Mouse (Mus musculus) forebrain, embryonic 16.5 days (tissue): Measurements from ENCODE around the gene Phex. TPM values are rescaled to one million over a fixed set of nuclear protein-coding genes. Genes with fewer than 3 reads are reported as not detected.

Experiments
- ATAC-seq: fragments of 200-750 bp; cut with Nextera tagmentation; 2 replicates; pipeline ENCODE4 v1.8.0; 2017; ENCODE audit warnings: mild to moderate bottlenecking, moderate library complexity
- H3K27ac ChIP-seq: fragments of 300-500 bp; sonication (generic); 2 replicates; pipeline ENCODE4 v1.5.1; 2014; ENCODE audit warnings: low read length, control low read depth
- H3K27me3 ChIP-seq: fragments of 300-500 bp; sonication (generic); replicated peaks from 2 replicates; pipeline ENCODE4 v1.6.1; 2014; ENCODE audit warnings: low read length; ENCODE audit not compliant: control insufficient read depth, insufficient read depth
- H3K36me3 ChIP-seq: fragments of 300-500 bp; sonication (generic); 2 replicates; pipeline ENCODE4 v1.6.1; 2014; ENCODE audit not compliant: control insufficient read depth, insufficient read depth
- H3K4me1 ChIP-seq: fragments of 300-500 bp; sonication (generic); replicated peaks from 2 replicates; pipeline ENCODE4 v1.6.1; 2014; ENCODE audit warnings: low read length; ENCODE audit not compliant: control insufficient read depth, insufficient read depth
- H3K4me2 ChIP-seq: fragments of 300-500 bp; sonication (generic); 2 replicates; pipeline ENCODE4 v1.6.1; 2014; ENCODE audit warnings: mild to moderate bottlenecking, low read length, control low read depth
- H3K4me3 ChIP-seq: fragments of 300-500 bp; sonication (generic); replicated peaks from 2 replicates; pipeline ENCODE4 v1.5.1; 2014; ENCODE audit warnings: mild to moderate bottlenecking, low read length, control low read depth
- H3K9ac ChIP-seq: fragments of 300-500 bp; sonication (generic); replicated peaks from 2 replicates; pipeline ENCODE4 v1.6.1; 2014; ENCODE audit warnings: low read depth, low read length, control low read depth
- H3K9me3 ChIP-seq: fragments of 300-500 bp; sonication (generic); 2 replicates; pipeline ENCODE4 v1.6.1; 2016; ENCODE audit warnings: low read length; ENCODE audit not compliant: control insufficient read depth
- WGBS: fragments of 180-500 bp; shearing (Covaris S2); extraction: QIAGEN DNeasy Blood & Tissue Kit; methylation state at CpG from one replicate; pipeline ENCODE4 v1.1.7; 2014; 5-methylcytosine and 5-hydroxymethylcytosine counted together
- microRNA-seq: library from miRNA; unstranded; fragments of <30 nt; microRNA quantifications from one replicate; pipeline ENCODE4, GENCODE M21; 2017
- polyA plus RNA-seq: library from polyadenylated mRNA; unstranded; fragments of >200 nt; fragmentation: Nextera tagmentation; extraction: Ambion mirVana; gene quantifications from 2 replicates; pipeline ENCODE4 v1.2.1, GENCODE M21; 2015

Phex gene
- polyA plus RNA-seq, 1 experiment from 2014 or later = 0.09 TPM

DNA sequence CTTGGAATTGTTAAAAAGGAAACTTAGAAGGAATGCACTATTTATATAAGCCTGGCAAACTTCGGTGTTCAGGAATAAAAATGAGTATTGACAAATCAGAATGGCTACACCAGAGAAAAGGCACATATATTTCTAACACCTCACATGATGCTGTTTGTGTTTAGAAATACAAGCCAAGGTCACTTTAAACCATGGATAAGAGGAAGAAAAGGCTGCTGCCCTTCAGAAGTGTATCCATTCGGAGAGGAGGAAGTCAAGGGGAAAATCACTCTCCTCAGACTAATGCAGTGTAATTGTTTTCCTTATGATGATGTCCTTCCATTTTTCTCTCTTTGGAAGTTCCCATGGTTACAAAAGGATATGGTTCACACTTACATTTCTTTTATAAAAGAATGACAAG, 251.7 kb downstream of the Phex start:
- no peak overlapping the region for H3K4me3 ChIP-seq
- no peaks in the 10 kb centered on the region for H3K4me1 ChIP-seq
- no peaks in the 10 kb centered on the region for H3K27me3 ChIP-seq
- no peak overlapping the region for H3K4me2 ChIP-seq
- no peak overlapping the region for H3K27ac ChIP-seq
- no peaks in the 10 kb centered on the region for H3K36me3 ChIP-seq
- H3K9ac ChIP-seq = no peak overlapping the region
- WGBS = 69% methylated on average over 2 of the region's 2 CpGs
- no peak for ATAC-seq
- H3K9me3 ChIP-seq = no peaks in the 10 kb centered on the region

DNA sequence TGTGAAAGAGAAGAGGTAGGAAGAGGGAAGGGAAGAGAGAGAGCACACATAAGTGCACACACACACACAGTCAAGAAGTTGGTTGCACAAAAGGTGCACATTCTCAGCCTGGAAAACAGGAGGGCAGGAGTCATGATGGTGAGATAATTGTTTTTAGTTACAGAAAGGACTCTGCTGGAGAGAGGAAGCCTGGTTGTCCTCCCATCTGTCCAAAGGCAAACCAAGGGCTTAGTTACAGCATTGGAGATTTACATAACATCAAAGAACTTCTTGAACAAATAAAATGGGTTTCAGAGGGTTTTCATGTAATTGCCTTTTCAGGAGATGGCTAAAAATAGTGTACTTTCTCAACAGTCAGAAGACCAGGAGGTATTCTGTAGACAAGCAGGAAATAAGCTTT, 270.4 kb downstream of the Phex start:
- Histone ChIP-seq H3K4me2 (no peak overlapping the region), H3K4me1 (no peaks in the 10 kb centered on the region)

DNA sequence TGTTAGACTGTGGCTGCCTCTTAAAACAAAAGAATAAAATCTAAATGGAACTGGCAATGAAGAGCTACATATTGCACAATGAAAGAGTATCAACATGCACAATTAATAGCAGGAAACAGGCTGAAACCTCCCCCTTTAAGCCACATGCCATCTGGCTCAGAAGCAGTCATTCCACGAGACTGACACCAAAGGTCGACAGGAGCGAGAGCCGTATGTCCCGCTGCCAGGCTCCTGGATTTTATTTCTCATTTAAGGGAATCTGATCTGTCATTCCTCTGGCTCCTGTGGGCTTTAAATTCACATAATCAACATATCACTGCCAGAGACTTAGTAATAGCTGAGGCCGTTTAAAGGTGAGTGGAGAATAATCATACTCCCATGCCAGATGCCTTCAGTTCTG, 275.5 kb downstream of the Phex start:
- Histone ChIP-seq H3K36me3 (no peaks in the 10 kb centered on the region), H3K9ac (no peak overlapping the region), H3K4me1 (no peaks in the 10 kb centered on the region), H3K4me3 (no peak overlapping the region), H3K9me3 (no peaks in the 10 kb centered on the region), H3K27me3 (no peaks in the 10 kb centered on the region), H3K27ac (no peak overlapping the region), H3K4me2 (no peak overlapping the region)
- 73% methylated on average over 6 of the region's 6 CpGs for WGBS
- ATAC-seq = no peak

More for the DNA sequence above, 270.4 kb downstream of the Phex start:
- H3K27me3 ChIP-seq = no peaks in the 10 kb centered on the region
- no peak overlapping the region for H3K4me3 ChIP-seq
- H3K9ac ChIP-seq = no peak overlapping the region
- no peaks in the 10 kb centered on the region for H3K9me3 ChIP-seq
- no peaks in the 10 kb centered on the region for H3K36me3 ChIP-seq
- H3K27ac ChIP-seq = no peak overlapping the region
- ATAC-seq = no peak

Small RNA genes within 50 kb of the gene (microRNA-seq; reads per million reads assigned to microRNA genes)
- gene Gm23798 = not detected

Other genes with a start within 250 kb of the Phex start
- gene Sms, start 77.0 kb upstream of the Phex start, polyA plus RNA-seq = 91.3 and 99.7 TPM in 2 replicates
- gene Yy2, start 153.7 kb upstream of the Phex start, polyA plus RNA-seq = 3.1 and 3.7 TPM in 2 replicates
- gene Mbtps2, start 183.4 kb upstream of the Phex start, polyA plus RNA-seq = 34.2 and 36.2 TPM in 2 replicates